Mouse (Mus musculus): ENCODE measurements around the gene Intu. TPM values are rescaled to one million over a fixed set of nuclear protein-coding genes. Genes with fewer than 3 reads are reported as not detected.

Intu gene
- total and polyA plus RNA-seq, 3 experiments, result 9.7 to 12.3 TPM; not detected in 1

DNA sequence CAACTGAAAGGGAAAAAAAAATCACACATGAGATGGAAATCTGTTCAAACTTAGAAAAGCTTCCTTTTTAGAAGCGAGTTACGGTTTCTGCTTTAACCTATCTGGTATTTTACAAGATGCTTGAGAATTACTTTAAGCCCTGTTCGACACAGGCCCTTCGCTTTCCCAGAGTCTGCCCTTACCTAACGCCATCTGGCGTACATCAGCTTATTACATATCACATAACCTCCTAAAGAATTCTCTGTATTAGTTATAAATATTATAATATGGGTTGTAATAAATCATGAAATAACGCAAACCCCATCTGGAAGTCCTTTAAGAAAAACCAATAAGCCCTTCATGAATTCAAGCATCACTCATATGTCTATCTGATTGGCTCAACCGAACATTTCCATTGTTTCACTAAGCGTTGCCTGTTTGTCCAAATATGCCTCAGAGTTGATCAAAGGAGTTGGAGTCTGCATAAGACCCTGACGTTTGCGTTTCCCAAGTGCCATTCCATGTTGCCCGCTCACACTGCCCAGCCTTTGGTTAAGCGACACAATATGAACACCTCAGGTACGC lies 25.6 kb upstream of the Intu start:
- Histone ChIP-seq H3K4me3 (ENCODE audit: control insufficient read depth in 1 of 2, insufficient read depth in 1 of 2, low read depth in 2 of 2, low read length in 2 of 2) (no peak overlapping the region), H3K36me3 (ENCODE audit: control insufficient read depth in 1 of 2, insufficient read depth in 2 of 2, low read length in 2 of 2) (peaks cover 0 to 7% of the 10 kb centered on the region in 2 experiments; a peak in 2 of 4 replicates), H3K9me3 (replicated peaks; ENCODE audit: insufficient read depth, low read length) (no peaks in the 10 kb centered on the region), H3K79me2 (ENCODE audit: control insufficient read depth, insufficient read depth, low read length, poor library complexity) (no peaks in the 10 kb centered on the region), H3K27me3 (ENCODE audit: control insufficient read depth in 1 of 2, insufficient read depth in 2 of 2, low read length in 2 of 2) (no peaks in the 10 kb centered on the region), H3K9ac (ENCODE audit: control insufficient read depth, low read depth, low read length, poor library complexity, severe bottlenecking) (no peak overlapping the region), H3K4me1 (ENCODE audit: control insufficient read depth in 1 of 2, insufficient read depth in 2 of 2, low read length in 2 of 2) (peaks cover 0 to 21% of the 10 kb centered on the region in 2 experiments; a peak in 3 of 4 replicates), H3K27ac (ENCODE audit: control insufficient read depth, low read depth, low read length) (no peak overlapping the region)
- no peak for DNase-seq (ENCODE audit: low read depth, low spot score)
- TF ChIP-seq JUND (IDR thresholded peaks at IDR 0.05; ENCODE audit: low read depth, low read length) (no peak), ZC3H11A (IDR thresholded peaks at IDR 0.05; ENCODE audit: low read depth, low read length) (no peak), TBP (IDR thresholded peaks at IDR 0.05; ENCODE audit: low read depth, low read length) (no peak), UBTF (IDR thresholded peaks at IDR 0.05; ENCODE audit: borderline replicate concordance, insufficient read depth, low read depth, low read length) (no peak), MXI1 (IDR thresholded peaks at IDR 0.05; ENCODE audit: low read depth, low read length) (no peak), TAL1 (IDR thresholded peaks at IDR 0.05; ENCODE audit: low read length) (no peak), MAZ (IDR thresholded peaks at IDR 0.05; ENCODE audit: low read depth, low read length) (no peak), CTCF (IDR thresholded peaks at IDR 0.05 in 2 of 3, conservative IDR thresholded peaks at IDR 0.05 in 1 of 3; ENCODE audit: control insufficient read depth in 1 of 3, insufficient read depth in 1 of 3, low read depth in 2 of 3, low read length in 3 of 3, poor library complexity in 1 of 3, severe bottlenecking in 1 of 3) (no peak), CHD2 (IDR thresholded peaks at IDR 0.05; ENCODE audit: low read length) (no peak), USF1 (IDR thresholded peaks at IDR 0.05; ENCODE audit: low read depth, low read length) (no peak), MEF2A (IDR thresholded peaks at IDR 0.05; ENCODE audit: extremely low read depth, insufficient replicate concordance, low read depth, low read length, poor library complexity, severe bottlenecking) (no peak), RAD21 (IDR thresholded peaks at IDR 0.05; ENCODE audit: low read depth, low read length) (no peak), ZMIZ1 (IDR thresholded peaks at IDR 0.05; ENCODE audit: low read depth, low read length) (no peak), MYC (IDR thresholded peaks at IDR 0.05; ENCODE audit: low read depth, low read length) (no peak), GABPA (IDR thresholded peaks at IDR 0.05; ENCODE audit: low read depth, low read length) (no peak), POLR2AphosphoS2 (IDR thresholded peaks at IDR 0.05; ENCODE audit: low read length) (no peak), EP300 (IDR thresholded peaks at IDR 0.05; ENCODE audit: low read depth in 1 of 2, low read length in 2 of 2) (no peak), KAT2A (conservative IDR thresholded peaks at IDR 0.05; ENCODE audit: low read depth, low read length) (no peak)

DNA sequence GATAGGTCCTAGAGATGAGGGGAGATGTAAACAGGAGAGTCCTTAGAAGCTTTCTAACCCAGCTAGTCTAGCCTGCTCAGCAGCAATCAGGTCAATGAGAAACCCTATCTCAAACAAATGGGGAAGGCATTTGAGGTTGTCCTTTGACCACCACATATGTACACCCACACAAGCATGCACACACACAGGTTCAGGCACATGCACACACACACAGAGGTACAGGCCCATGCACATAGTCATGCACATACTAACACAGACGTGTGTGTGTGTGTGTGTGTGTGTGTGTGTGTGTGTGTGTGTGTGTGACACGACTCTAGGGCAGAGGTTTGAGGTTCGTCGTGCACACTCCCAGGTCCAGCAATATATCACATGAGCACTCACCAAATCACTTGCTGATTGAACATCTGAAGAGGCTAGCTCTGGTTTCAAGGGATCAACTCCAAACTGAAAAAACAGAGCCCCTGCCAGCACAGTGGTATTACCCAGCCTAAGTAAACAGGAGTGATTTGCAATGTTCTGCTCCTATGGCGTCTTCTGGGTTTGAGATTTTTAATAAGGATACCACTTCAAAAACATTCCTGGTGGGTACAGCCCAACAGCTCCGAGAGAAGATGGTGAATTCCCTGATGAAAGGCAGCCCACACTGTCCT lies 22.0 kb upstream of the Intu start:
- H3K4me3 ChIP-seq (ENCODE audit: control insufficient read depth in 1 of 2, insufficient read depth in 1 of 2, low read depth in 2 of 2, low read length in 2 of 2), result no peak overlapping the region
- no peak for TF ChIP-seq BHLHE40 (IDR thresholded peaks at IDR 0.05; ENCODE audit: borderline replicate concordance, low read depth, low read length)
- TF ChIP-seq TCF12 (IDR thresholded peaks at IDR 0.05; ENCODE audit: low read depth, low read length), result no peak
- no peak for TF ChIP-seq POLR2A (IDR thresholded peaks at IDR 0.05; ENCODE audit: control insufficient read depth in 1 of 2, insufficient read depth in 1 of 2, low read depth in 1 of 2, low read length in 2 of 2, poor library complexity in 1 of 2)
- no peak for DNase-seq (ENCODE audit: low read depth, low spot score)
- no peaks in the 10 kb centered on the region for H3K27me3 ChIP-seq (ENCODE audit: control insufficient read depth in 1 of 2, insufficient read depth in 2 of 2, low read length in 2 of 2)
- H3K36me3 ChIP-seq (ENCODE audit: control insufficient read depth in 1 of 2, insufficient read depth in 2 of 2, low read length in 2 of 2), result peaks cover 0 to 9% of the 10 kb centered on the region in 2 experiments; a peak in 2 of 4 replicates
- no peaks in the 10 kb centered on the region for H3K79me2 ChIP-seq (ENCODE audit: control insufficient read depth, insufficient read depth, low read length, poor library complexity)
- H3K27ac ChIP-seq (ENCODE audit: control insufficient read depth, low read depth, low read length), result no peak overlapping the region
- H3K4me1 ChIP-seq (ENCODE audit: control insufficient read depth in 1 of 2, insufficient read depth in 2 of 2, low read length in 2 of 2), result peaks cover 0 to 26% of the 10 kb centered on the region in 2 experiments; a peak in 3 of 4 replicates
- no peaks in the 10 kb centered on the region for H3K9me3 ChIP-seq (replicated peaks; ENCODE audit: insufficient read depth, low read length)
- H3K9ac ChIP-seq (ENCODE audit: control insufficient read depth, low read depth, low read length, poor library complexity, severe bottlenecking), result no peak overlapping the region

All from MEL (cell line).